Mouse (Mus musculus) MEL (cell line): ENCODE results near the gene Tjp3.

Experiments
- BHLHE40 ChIP-seq: IDR thresholded peaks from 2 replicates; pipeline ENCODE4 v1.6.1; 2012; ENCODE audit warnings: low read depth, mild to moderate bottlenecking, inconsistent platforms, low read length, improper control_type of control experiment, borderline replicate concordance
- CHD1 ChIP-seq: IDR thresholded peaks from 2 replicates; pipeline ENCODE4 v1.6.1; 2012; ENCODE audit warnings: low read depth, mild to moderate bottlenecking, inconsistent platforms, low read length, improper control_type of control experiment
- CTCF ChIP-seq, 3 experiments: IDR thresholded peaks in 2 of 3; conservative IDR thresholded peaks in 1 of 3; 2 replicates each; pipeline ENCODE4 v1.5.1; 2011 to 2012; ENCODE audit warnings: low read length in 3 of 3, low read depth in 2 of 3, mild to moderate bottlenecking in 2 of 3, improper control_type of control experiment in 1 of 3, inconsistent platforms in 1 of 3, mixed read lengths in 1 of 3, moderate library complexity in 1 of 3; ENCODE audit not compliant: control insufficient read depth in 1 of 3, insufficient read depth in 1 of 3, poor library complexity in 1 of 3, severe bottlenecking in 1 of 3
- ELF1 ChIP-seq: IDR thresholded peaks from 2 replicates; pipeline ENCODE4 v1.6.1; 2014; ENCODE audit warnings: low read depth, mild to moderate bottlenecking, inconsistent platforms, low read length, improper control_type of control experiment, moderate library complexity
- GABPA ChIP-seq: IDR thresholded peaks from 2 replicates; pipeline ENCODE4 v1.6.1; 2012; ENCODE audit warnings: low read depth, mild to moderate bottlenecking, inconsistent platforms, low read length, improper control_type of control experiment, moderate library complexity
- HCFC1 ChIP-seq: IDR thresholded peaks from 2 replicates; pipeline ENCODE4 v1.6.1; 2012; ENCODE audit warnings: low read depth, mild to moderate bottlenecking, inconsistent platforms, low read length, improper control_type of control experiment, moderate library complexity
- KAT2A ChIP-seq: conservative IDR thresholded peaks from 2 replicates; pipeline ENCODE4 v1.6.1; 2012; ENCODE audit warnings: low read depth, low read length, improper control_type of control experiment, inconsistent platforms
- POLR2A ChIP-seq, 2 experiments: IDR thresholded peaks; 2 replicates each; pipeline ENCODE4 v1.6.1; 2011 to 2012; ENCODE audit warnings: low read length in 2 of 2, mild to moderate bottlenecking in 2 of 2, control low read depth in 1 of 2, improper control_type of control experiment in 1 of 2, low read depth in 1 of 2, moderate library complexity in 1 of 2; ENCODE audit not compliant: control insufficient read depth in 1 of 2, insufficient read depth in 1 of 2, poor library complexity in 1 of 2
- RCOR1 ChIP-seq: IDR thresholded peaks from 2 replicates; pipeline ENCODE4 v1.6.1; 2012; ENCODE audit warnings: low read depth, mild to moderate bottlenecking, inconsistent platforms, low read length, improper control_type of control experiment
- SIN3A ChIP-seq: IDR thresholded peaks from 2 replicates; pipeline ENCODE4 v1.6.1; 2012; ENCODE audit warnings: low read length, improper control_type of control experiment, inconsistent platforms
- TAL1 ChIP-seq: IDR thresholded peaks from 2 replicates; pipeline ENCODE4 v1.6.1; 2012; ENCODE audit warnings: mild to moderate bottlenecking, inconsistent platforms, low read length, moderate library complexity, mixed read lengths
- TBP ChIP-seq: IDR thresholded peaks from 2 replicates; pipeline ENCODE4 v1.8.0; 2011; ENCODE audit warnings: low read depth, low read length, improper control_type of control experiment

DNA sequence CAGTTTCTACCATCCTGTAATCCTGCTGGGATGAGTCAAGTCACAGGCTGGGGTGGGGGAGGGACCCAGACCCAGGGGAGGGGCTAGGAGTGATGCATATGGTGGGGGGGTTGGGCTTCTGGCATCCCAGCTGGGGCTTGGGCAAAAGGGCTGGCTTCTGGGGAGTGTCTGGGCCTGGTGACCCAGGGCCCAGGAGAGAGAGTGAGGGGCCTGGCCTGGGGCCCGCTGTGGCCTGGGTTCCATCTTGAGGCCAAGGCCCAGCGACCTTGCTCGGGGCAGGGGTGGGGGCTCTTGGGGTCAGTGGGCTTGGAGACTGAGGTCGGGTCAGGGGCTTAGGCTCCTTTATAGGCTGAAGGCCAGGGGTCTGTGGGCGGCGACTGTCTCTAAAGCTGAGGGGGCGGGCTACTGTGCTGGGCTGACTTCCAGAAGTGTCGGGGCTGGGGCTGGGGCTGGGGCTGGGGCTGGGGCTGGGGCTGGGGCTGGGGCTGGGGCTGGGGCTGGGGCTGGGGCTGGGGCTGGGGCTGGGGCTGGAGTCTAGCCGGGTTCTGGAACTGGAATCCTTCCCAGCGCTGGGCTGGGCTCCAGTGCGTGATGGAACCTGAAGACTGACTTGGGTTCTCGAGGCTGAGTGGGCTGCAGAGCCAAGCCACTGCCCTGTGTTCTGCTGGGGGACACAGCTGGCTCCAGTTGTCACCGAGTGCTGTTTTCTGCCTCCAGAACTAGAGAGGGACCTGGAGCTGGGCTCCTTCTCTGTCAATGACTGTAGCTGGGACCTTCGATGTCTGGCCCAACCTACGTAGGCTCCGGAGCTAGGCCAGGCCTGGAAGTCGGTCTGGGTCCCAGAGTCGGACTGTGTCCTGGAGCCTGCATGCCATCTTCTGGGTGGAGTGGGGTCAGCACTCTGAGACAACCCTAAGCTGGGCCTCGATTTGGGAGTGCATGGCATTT, 44.3 kb upstream of the Tjp3 start:
- TF ChIP-seq BHLHE40 (no peak), CTCF (IDR thresholded peaks at IDR 0.05 in 2 of 3, conservative IDR thresholded peaks at IDR 0.05 in 1 of 3; ENCODE audit: control insufficient read depth in 1 of 3, insufficient read depth in 1 of 3, low read depth in 2 of 3, low read length in 3 of 3, poor library complexity in 1 of 3, severe bottlenecking in 1 of 3) (no peak), POLR2A (IDR thresholded peaks at IDR 0.05; ENCODE audit: control insufficient read depth in 1 of 2, insufficient read depth in 1 of 2, low read depth in 1 of 2, low read length in 2 of 2, poor library complexity in 1 of 2) (no peak), RCOR1 (no peak), KAT2A (no peak), TAL1 (no peak), CHD1 (no peak), TBP (no peak), SIN3A (no peak), GABPA (no peak), ELF1 (no peak), HCFC1 (no peak)
